Mouse (Mus musculus) E14TG2a.4 (cell line): ENCODE results near the gene Pln.

ENCODE experiments used
- CTCF ChIP-seq: conservative IDR thresholded peaks from 2 replicates; pipeline ENCODE4 v1.5.1; 2014; ENCODE audit warnings: low read length
- NANOG ChIP-seq: IDR thresholded peaks from 2 replicates; pipeline ENCODE4 v1.6.1; 2014; ENCODE audit warnings: borderline replicate concordance, low read length, mixed read lengths

DNA sequence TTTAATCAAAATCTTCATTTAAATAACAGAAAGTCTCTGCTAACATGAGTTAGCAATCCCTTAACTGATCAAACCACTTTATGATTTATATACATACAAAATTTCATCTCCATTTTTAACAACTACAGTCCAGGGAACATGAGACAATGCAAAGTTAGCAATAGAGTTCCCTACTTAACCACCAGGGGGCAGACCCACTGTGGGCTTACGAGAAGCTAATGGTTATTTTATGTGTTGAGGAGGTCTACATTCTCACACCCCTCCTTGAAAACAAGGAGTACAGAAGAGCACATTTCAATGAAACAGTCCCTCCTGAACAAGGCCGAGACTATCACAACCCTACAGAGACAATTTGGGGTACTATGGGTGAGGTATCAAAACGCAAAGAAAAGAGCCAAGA lies 9.0 kb downstream of the Pln start:
- peak; percentile 93 for TF ChIP-seq CTCF
- TF ChIP-seq NANOG = no peak
